ENCODE assay signal across 26 mouse cellular contexts in the genomic region with DNA sequence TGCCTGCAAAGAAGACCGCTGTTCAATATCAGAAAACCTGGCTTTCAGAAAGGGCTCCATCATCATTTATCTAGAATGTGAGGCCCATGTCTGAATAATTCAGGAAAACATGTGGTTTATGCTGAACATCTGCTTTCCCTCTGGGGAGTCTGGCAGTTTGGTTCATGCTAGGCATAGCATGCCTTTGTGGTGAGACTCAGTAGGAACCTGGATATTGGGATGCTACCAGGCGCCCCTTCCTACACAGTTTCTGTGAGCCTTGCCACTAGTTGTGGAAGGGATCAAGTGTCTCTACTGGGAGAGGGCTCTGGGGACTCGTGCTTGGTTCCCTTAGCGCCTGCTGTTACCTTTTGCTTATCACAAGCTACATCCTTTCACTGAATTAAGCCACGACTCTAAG. TPM values are rescaled to one million over a fixed set of nuclear protein-coding genes. Genes with fewer than 3 reads are reported as not detected.
A peak's percentile ranks its signal among the peaks of the same experiment; 100 is the strongest.
DNase-seq lines count a peak whose midpoint lies in the region; ATAC-seq and TF ChIP-seq lines count a peak whose summit lies in the region.
"Had no signal": no experiment of that assay in that cellular context is flagged by ENCODE, and none has a peak within 500 bp of the region (broad histone marks: within the 10 kb centered on the region; RNA-seq: fewer than 3 reads in every experiment).

No protein-coding gene starts in this region.

- no peaks in the 10 kb centered on the region for H3K36me3 ChIP-seq in midbrain, embryonic 11.5 days (ENCODE audit: control insufficient read depth, insufficient read depth, low read length)
- H3K36me3 ChIP-seq in midbrain, embryonic 16.5 days (ENCODE audit: control insufficient read depth, insufficient read depth, low read length): no peaks in the 10 kb centered on the region
- H3K36me3 ChIP-seq in C2C12 (ENCODE audit: control insufficient read depth, insufficient read depth): no peaks in the 10 kb centered on the region
- no peaks in the 10 kb centered on the region for H3K36me3 ChIP-seq in embryonic facial prominence, embryonic 14.5 days (ENCODE audit: control insufficient read depth, insufficient read depth, low read length)
- H3K36me3 ChIP-seq in forebrain, embryonic 15.5 days: no peaks in the 10 kb centered on the region
- H3K36me3 ChIP-seq: embryonic facial prominence, embryonic 15.5 days; G1E; heart, embryonic 12.5 days; heart, embryonic 15.5 days; hindbrain, embryonic 10.5 days; hindbrain, embryonic 13.5 days; intestine, embryonic 15.5 days had no signal

- peak; percentile 61 for DNase-seq in midbrain, embryonic 11.5 days (ENCODE audit: low spot score, missing footprints)
- DNase-seq in embryonic facial prominence, embryonic 14.5 days (ENCODE audit: low spot score): peak; percentile 33
- DNase-seq in yolk sac, embryonic 10.5 days (ENCODE audit: low spot score): no peak
- DNase-seq: adrenal gland, adult 2 months; adrenal gland, postnatal 14 days; cerebellum, adult 11 months; cerebellum, adult 2 months; cerebellum, adult 9-11 months; cerebellum, postnatal 25 days; gastrocnemius, postnatal 10 days; gastrocnemius, postnatal 36 days; heart, postnatal 10 days; heart, postnatal 36 days had no signal

- H3K4me2 ChIP-seq in midbrain, embryonic 11.5 days: no peak overlapping the region
- H3K4me2 ChIP-seq in midbrain, embryonic 16.5 days (ENCODE audit: low read length): no peak overlapping the region
- no peak overlapping the region for H3K4me2 ChIP-seq in embryonic facial prominence, embryonic 14.5 days (ENCODE audit: low read depth, low read length)
- no peak overlapping the region for H3K4me2 ChIP-seq in forebrain, embryonic 15.5 days (replicated peaks)
- H3K4me2 ChIP-seq: embryonic facial prominence, embryonic 15.5 days; heart, embryonic 12.5 days; heart, embryonic 15.5 days; hindbrain, embryonic 13.5 days; intestine, embryonic 15.5 days had no signal

- no peaks in the 10 kb centered on the region for H3K9me3 ChIP-seq in midbrain, embryonic 11.5 days (ENCODE audit: control insufficient read depth, low read length)
- H3K9me3 ChIP-seq in midbrain, embryonic 16.5 days (replicated peaks; ENCODE audit: control insufficient read depth, low read length, poor library complexity, severe bottlenecking): no peaks in the 10 kb centered on the region
- H3K9me3 ChIP-seq in embryonic facial prominence, embryonic 14.5 days (ENCODE audit: control insufficient read depth, low read length): no peaks in the 10 kb centered on the region
- no peaks in the 10 kb centered on the region for H3K9me3 ChIP-seq in forebrain, embryonic 15.5 days
- H3K9me3 ChIP-seq: embryonic facial prominence, embryonic 15.5 days; G1E; heart, embryonic 12.5 days; heart, embryonic 15.5 days; hindbrain, embryonic 10.5 days; hindbrain, embryonic 13.5 days; intestine, embryonic 15.5 days had no signal

- no peaks in the 10 kb centered on the region for H3K27me3 ChIP-seq in midbrain, embryonic 11.5 days (ENCODE audit: control insufficient read depth, insufficient read depth, low read length)
- no peaks in the 10 kb centered on the region for H3K27me3 ChIP-seq in midbrain, embryonic 16.5 days (ENCODE audit: control insufficient read depth, insufficient read depth, low read depth, low read length)
- no peaks in the 10 kb centered on the region for H3K27me3 ChIP-seq in C2C12 (ENCODE audit: control insufficient read depth, insufficient read depth, insufficient read length)
- no peaks in the 10 kb centered on the region for H3K27me3 ChIP-seq in embryonic facial prominence, embryonic 14.5 days (replicated peaks; ENCODE audit: control insufficient read depth, insufficient read depth, low read length)
- no peaks in the 10 kb centered on the region for H3K27me3 ChIP-seq in forebrain, embryonic 15.5 days
- H3K27me3 ChIP-seq: CH12.LX; embryonic facial prominence, embryonic 15.5 days; heart, embryonic 12.5 days; heart, embryonic 15.5 days; hindbrain, embryonic 13.5 days; intestine, embryonic 15.5 days had no signal

- H3K4me1 ChIP-seq in midbrain, embryonic 11.5 days (ENCODE audit: control insufficient read depth, insufficient read depth, low read length): no peaks in the 10 kb centered on the region
- H3K4me1 ChIP-seq in midbrain, embryonic 16.5 days (ENCODE audit: control insufficient read depth, insufficient read depth, low read length): no peaks in the 10 kb centered on the region
- H3K4me1 ChIP-seq in embryonic facial prominence, embryonic 14.5 days (ENCODE audit: control insufficient read depth, insufficient read depth, low read length): peaks cover 8% of the 10 kb centered on the region; the same call in 1 of the 2 replicates
- no peaks in the 10 kb centered on the region for H3K4me1 ChIP-seq in forebrain, embryonic 15.5 days
- H3K4me1 ChIP-seq: hindbrain, embryonic 13.5 days; intestine, embryonic 15.5 days had no signal

- no peaks in the 10 kb centered on the region for H3K79me2 ChIP-seq in C2C12 (ENCODE audit: control insufficient read depth, insufficient read depth)

- 83% methylated on average over 5 of the region's 5 CpGs for WGBS in midbrain, embryonic 11.5 days
- WGBS in midbrain, embryonic 16.5 days: 84% methylated on average over 5 of the region's 5 CpGs
- WGBS in embryonic facial prominence, embryonic 14.5 days: 70% methylated on average over 5 of the region's 5 CpGs
- 85% methylated on average over 5 of the region's 5 CpGs for WGBS in forebrain, embryonic 15.5 days

- ATAC-seq in midbrain, embryonic 11.5 days (ENCODE audit: low FRiP score): no peak
- ATAC-seq in midbrain, embryonic 16.5 days: no peak
- no peak for ATAC-seq in embryonic facial prominence, embryonic 14.5 days (ENCODE audit: low read depth)
- no peak for ATAC-seq in forebrain, embryonic 15.5 days (replicated peaks)
- ATAC-seq: forebrain, embryonic 14.5 days; hindbrain, embryonic 16.5 days; intestine, embryonic 15.5 days had no signal

- H3K79me3 ChIP-seq in C2C12 (ENCODE audit: low read depth): no peaks in the 10 kb centered on the region

- no peak overlapping the region for H3K4me3 ChIP-seq in midbrain, embryonic 11.5 days (ENCODE audit: low read depth, low read length)
- no peak overlapping the region for H3K4me3 ChIP-seq in midbrain, embryonic 16.5 days (ENCODE audit: low read depth, low read length)
- no peak overlapping the region for H3K4me3 ChIP-seq in C2C12 (ENCODE audit: insufficient read depth, poor library complexity, severe bottlenecking)
- no peak overlapping the region for H3K4me3 ChIP-seq in embryonic facial prominence, embryonic 14.5 days (ENCODE audit: low read depth, low read length)
- H3K4me3 ChIP-seq in forebrain, embryonic 15.5 days: no peak overlapping the region
- H3K4me3 ChIP-seq: embryonic facial prominence, embryonic 15.5 days; heart, embryonic 12.5 days; heart, embryonic 15.5 days; hindbrain, embryonic 10.5 days; hindbrain, embryonic 13.5 days; intestine, embryonic 15.5 days had no signal

- no peak overlapping the region for H3ac ChIP-seq in C2C12 (ENCODE audit: control insufficient read depth, insufficient read length, low read depth)

- H3K9ac ChIP-seq in midbrain, embryonic 11.5 days (ENCODE audit: low read length): no peak overlapping the region
- no peak overlapping the region for H3K9ac ChIP-seq in midbrain, embryonic 16.5 days (ENCODE audit: low read depth, low read length)
- H3K9ac ChIP-seq in embryonic facial prominence, embryonic 14.5 days (ENCODE audit: low read depth, low read length): no peak overlapping the region
- H3K9ac ChIP-seq in forebrain, embryonic 15.5 days (replicated peaks): no peak overlapping the region
- H3K9ac ChIP-seq: embryonic facial prominence, embryonic 15.5 days; heart, embryonic 12.5 days; heart, embryonic 15.5 days; hindbrain, embryonic 13.5 days; intestine, embryonic 15.5 days had no signal

- no peak for TF ChIP-seq CTCF in C2C12 (IDR thresholded peaks at IDR 0.05; ENCODE audit: control insufficient read depth, insufficient read depth, insufficient read length)

- H3K27ac ChIP-seq in midbrain, embryonic 11.5 days (ENCODE audit: low read depth, low read length): no peak overlapping the region
- H3K27ac ChIP-seq in midbrain, embryonic 16.5 days (ENCODE audit: low read length): no peak overlapping the region
- H3K27ac ChIP-seq in embryonic facial prominence, embryonic 14.5 days (replicated peaks; ENCODE audit: low read depth, low read length): no peak overlapping the region
- no peak overlapping the region for H3K27ac ChIP-seq in forebrain, embryonic 15.5 days (replicated peaks)
- H3K27ac ChIP-seq: embryonic facial prominence, embryonic 15.5 days; heart, embryonic 15.5 days; hindbrain, embryonic 10.5 days; hindbrain, embryonic 13.5 days; intestine, embryonic 15.5 days had no signal

TF ChIP-seq in C2C12, 6 proteins besides CTCF, POLR2A, EP300 and RAD21:
- TF ChIP-seq MYOD1 (IDR thresholded peaks at IDR 0.05; ENCODE audit: control insufficient read depth, insufficient read length, low read depth): peak; percentile 42
- no peak for TF ChIP-seq MYOG (IDR thresholded peaks at IDR 0.05; ENCODE audit: control insufficient read depth, extremely low read depth, insufficient read length)
- TF ChIP-seq MAX (IDR thresholded peaks at IDR 0.05): peak; percentile 42

RNA-seq across cellular contexts. Expression of a gene that starts 37.2 kb away (rescaled TPM):
- 0.04 and 0.05 TPM in 2 replicates for polyA plus RNA-seq in midbrain, embryonic 11.5 days (2014; fragmentation: Nextera tagmentation; extraction: Ambion mirVana)
- polyA plus RNA-seq in midbrain, embryonic 16.5 days (2015; fragmentation: Nextera tagmentation; extraction: Ambion mirVana): 0.32 and 0.36 TPM in 2 replicates
- 0.20 TPM for polyA plus RNA-seq in C2C12 (2012; fragmentation: generic; extraction: Trizol)
- 0.07 and 0.42 TPM in 2 replicates for polyA plus RNA-seq in embryonic facial prominence, embryonic 14.5 days (2014; fragmentation: Nextera tagmentation; extraction: Ambion mirVana)
- polyA plus RNA-seq in forebrain, embryonic 15.5 days (2015; fragmentation: Nextera tagmentation; extraction: Ambion mirVana): 0.27 and 0.37 TPM in 2 replicates
